Mouse (Mus musculus): ENCODE results near the gene Reep3.

DNA sequence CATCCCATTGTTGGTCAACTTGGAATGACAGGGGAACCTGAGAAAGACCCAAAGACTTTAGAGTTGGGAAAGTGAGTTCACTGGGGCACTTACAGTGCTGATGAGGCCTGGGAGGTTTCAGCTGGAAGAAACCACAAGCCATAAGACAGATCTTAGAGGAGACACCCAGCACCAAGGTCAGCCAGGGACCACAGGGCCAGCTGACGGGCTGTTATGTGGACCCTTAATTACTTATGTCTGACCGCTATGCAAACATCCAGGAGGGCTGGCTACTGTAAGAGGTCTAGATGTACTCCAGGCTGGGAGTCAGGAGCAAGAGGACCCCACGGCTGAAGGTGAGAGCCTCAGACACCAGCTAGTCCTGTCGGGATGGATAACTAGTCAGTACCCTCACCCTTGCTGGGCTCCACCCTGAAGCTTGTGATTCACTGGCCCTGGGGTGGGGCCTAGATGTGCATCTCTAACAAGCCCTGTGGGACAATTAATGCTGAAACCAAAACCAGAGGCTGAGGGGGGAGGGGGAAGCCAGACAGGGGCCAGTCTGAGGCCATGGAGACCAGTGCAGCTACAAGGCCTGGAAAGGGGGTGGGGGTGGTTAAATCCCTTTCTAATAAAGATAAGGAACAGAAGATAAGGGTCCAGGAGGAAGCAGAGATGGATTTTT, 80.0 kb downstream of the Reep3 start:
- TF ChIP-seq CTCF (IDR thresholded peaks at IDR 0.05; ENCODE audit: low read depth, low read length) (no peak), EP300 (IDR thresholded peaks at IDR 0.05; ENCODE audit: insufficient read depth, low read depth, low read length) (peak; percentile 90), POLR2A (IDR thresholded peaks at IDR 0.05; ENCODE audit: insufficient read depth, low read length) (no peak)

Measured in ES-Bruce4 (cell line).